Mouse (Mus musculus): ENCODE measurements around the gene Iscu.

- TF ChIP-seq CTCF (IDR thresholded peaks at IDR 0.05; ENCODE audit: low read depth) (no peak), EP300 (optimal IDR thresholded peaks at IDR 0.05) (no peak)
Measured at GRCm38 (mm10) chr5:113800280-113800679, 27.7 kb downstream of the Iscu start, which contains the start of gene Tmem119.

Measured in stomach, postnatal 0 days (tissue).